Mouse (Mus musculus) cerebellum, adult 2 months (tissue): ENCODE measurements around the gene Gpatch2. TPM values are rescaled to one million over a fixed set of nuclear protein-coding genes. Genes with fewer than 3 reads are reported as not detected.

Source experiments
- DNase-seq, 2 experiments: peaks; one replicate each; pipeline ENCODE4 v3.0.0; 2021
- H3K27ac ChIP-seq: fragments of 200-500 bp; 2 replicates; pipeline ENCODE4 v1.5.1; 2012; ENCODE audit warnings: low read length, control low read depth, inconsistent platforms; ENCODE audit not compliant: insufficient read depth
- H3K27me3 ChIP-seq: fragments of 200-500 bp; 2 replicates; pipeline ENCODE4 v1.6.1; 2012; ENCODE audit warnings: inconsistent platforms, mild to moderate bottlenecking, low read length, moderate library complexity; ENCODE audit not compliant: control insufficient read depth, insufficient read depth
- H3K4me1 ChIP-seq: fragments of 200-500 bp; 2 replicates; pipeline ENCODE4 v1.6.1; 2011; ENCODE audit warnings: low read length; ENCODE audit not compliant: control insufficient read depth, insufficient read depth
- H3K4me3 ChIP-seq: fragments of 200-500 bp; replicated peaks from 2 replicates; pipeline ENCODE3; 2011; ENCODE audit warnings: mild to moderate bottlenecking, low read depth, low read length, control low read depth; ENCODE audit not compliant: insufficient read depth
- CTCF ChIP-seq: fragments of 200-500 bp; IDR thresholded peaks from 2 replicates; pipeline ENCODE4 v1.5.1; 2011; ENCODE audit warnings: low read depth, mild to moderate bottlenecking, control low read depth, low read length, moderate library complexity, borderline replicate concordance; ENCODE audit not compliant: insufficient read depth
- POLR2A ChIP-seq: fragments of 200-500 bp; IDR thresholded peaks from 2 replicates; pipeline ENCODE4 v1.6.1; 2011; ENCODE audit warnings: low read length, control low read depth, borderline replicate concordance; ENCODE audit not compliant: insufficient read depth
- WGBS: fragments of 180-500 bp; shearing (Covaris S2); methylation state at CpG from one replicate; pipeline ENCODE4 v1.1.7; 2018; 5-methylcytosine and 5-hydroxymethylcytosine counted together
- polyA plus RNA-seq: library from polyadenylated mRNA; depleted of rRNA; stranded (reverse); fragments of >200 nt; gene quantifications from 2 replicates; pipeline ENCODE4 v1.2.3, GENCODE M21; 2012; rRNA removed

The Gpatch2 gene
- 15.4 and 17.1 TPM in 2 replicates for polyA plus RNA-seq

- H3K4me1 ChIP-seq: no peaks in the 10 kb centered on the region
- H3K4me3 ChIP-seq: peak within 1 kb of the TSS; percentile 96
- peak within 1 kb of the TSS; percentile 77 for H3K27ac ChIP-seq
- no peaks in the 10 kb centered on the region for H3K27me3 ChIP-seq
- WGBS: 1% methylated on average over 58 of the region's 58 CpGs
- peak; percentile 81 to 84 for DNase-seq
- peak; percentile 48; the same call in 1 of the 2 replicates for TF ChIP-seq POLR2A
- TF ChIP-seq CTCF: no peak
These were observed at the start of gene Gpatch2, which contains the start of gene Spata17 for GRCm38 (mm10) chr1:187215181-187216116. Gpatch2 (plus strand) TSS chr1:187215508. Spata17 (minus strand) TSS chr1:187215465.

GRCm38 (mm10) chr1:187169646-187170045 is 45.7 kb upstream of the Gpatch2 start:
- 58% methylated on average over 7 of the region's 7 CpGs for WGBS
- TF ChIP-seq POLR2A (no peak), CTCF (no peak)
- Histone ChIP-seq H3K4me3 (no peak overlapping the region), H3K27ac (no peak overlapping the region), H3K27me3 (no peaks in the 10 kb centered on the region), H3K4me1 (no peaks in the 10 kb centered on the region)
- no peak for DNase-seq

DNA sequence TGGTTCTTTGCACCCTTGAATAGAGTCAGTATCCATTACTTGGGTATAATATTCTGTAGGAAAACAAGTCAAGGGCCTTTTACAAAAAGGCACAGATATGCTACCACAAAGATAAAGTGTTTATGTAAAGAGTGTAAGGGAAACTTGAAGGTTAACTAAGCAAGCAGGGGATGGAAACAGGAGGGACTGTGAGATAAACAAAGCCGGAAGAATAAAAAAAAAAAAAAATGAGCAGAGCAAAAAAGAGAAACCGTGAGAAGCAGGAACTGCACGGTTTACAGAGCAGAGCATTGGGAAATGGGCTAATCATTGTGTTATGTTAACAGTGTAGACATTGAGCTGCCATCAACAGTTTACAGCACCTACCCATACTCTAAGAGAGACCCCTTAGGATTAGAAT is 44.9 kb upstream of the Gpatch2 start:
- 81% methylated on average over 3 of the region's 3 CpGs for WGBS
- H3K27me3 ChIP-seq: no peaks in the 10 kb centered on the region
- no peak for TF ChIP-seq POLR2A
- no peak for TF ChIP-seq CTCF
- no peaks in the 10 kb centered on the region for H3K4me1 ChIP-seq
- no peak overlapping the region for H3K4me3 ChIP-seq
- DNase-seq: no peak
- H3K27ac ChIP-seq: no peak overlapping the region

DNA sequence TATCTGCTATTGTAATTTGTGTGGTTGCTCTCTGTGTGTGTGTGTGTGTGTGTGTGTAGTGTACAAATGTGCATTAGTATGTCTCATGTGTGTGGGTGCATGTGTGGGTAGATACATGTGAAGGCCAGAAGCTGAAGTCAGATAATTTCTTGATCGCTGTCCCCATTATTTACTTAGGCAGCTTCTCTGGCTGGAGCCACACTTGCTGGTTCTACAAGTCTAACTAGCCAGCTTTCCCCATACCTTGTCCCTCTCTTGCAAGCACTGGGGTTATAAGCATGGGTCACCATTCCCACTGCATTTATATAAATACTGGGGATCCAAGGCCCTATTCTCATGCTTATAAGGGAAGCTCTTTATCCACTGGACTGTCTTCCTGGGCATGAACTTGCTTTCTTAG is 39.3 kb upstream of the Gpatch2 start:
- 100% methylated on average over 1 of the region's 1 CpGs for WGBS
- no peaks in the 10 kb centered on the region for H3K4me1 ChIP-seq
- TF ChIP-seq CTCF: no peak
- TF ChIP-seq POLR2A: no peak
- H3K27me3 ChIP-seq: no peaks in the 10 kb centered on the region
- no peak overlapping the region for H3K4me3 ChIP-seq
- no peak for DNase-seq
- no peak overlapping the region for H3K27ac ChIP-seq

- TF ChIP-seq POLR2A (no peak), CTCF (no peak)
- H3K4me1 ChIP-seq: no peaks in the 10 kb centered on the region
- no peak for DNase-seq
- WGBS: 81% methylated on average over 1 of the region's 1 CpGs
- H3K27ac ChIP-seq: no peak overlapping the region
- no peaks in the 10 kb centered on the region for H3K27me3 ChIP-seq
- no peak overlapping the region for H3K4me3 ChIP-seq
These were observed 36.8 kb upstream of the Gpatch2 start for GRCm38 (mm10) chr1:187178546-187178945.

DNA sequence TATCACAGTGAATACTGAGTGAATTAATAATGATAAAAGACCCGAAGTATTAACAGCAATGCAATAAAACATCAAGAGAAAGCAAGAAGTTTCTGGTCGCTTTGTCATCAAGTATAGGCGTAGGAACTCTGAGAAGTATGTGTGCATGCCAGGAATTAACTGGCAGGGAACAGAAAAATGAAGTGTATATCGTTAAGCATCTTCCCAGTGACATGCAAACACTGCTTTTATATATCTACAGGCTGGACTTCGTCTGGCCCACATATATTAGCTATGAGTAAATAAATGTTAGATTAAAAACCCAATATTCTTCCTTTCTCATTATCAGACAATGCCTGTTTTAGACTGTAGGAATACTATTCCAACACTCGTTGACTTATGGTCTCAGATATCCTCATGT is 9.8 kb upstream of the Gpatch2 start:
- Histone ChIP-seq H3K4me3 (no peak overlapping the region), H3K4me1 (no peaks in the 10 kb centered on the region), H3K27me3 (no peaks in the 10 kb centered on the region), H3K27ac (no peak overlapping the region)
- no peak for TF ChIP-seq CTCF
- no peak for TF ChIP-seq POLR2A
- 77% methylated on average over 6 of the region's 6 CpGs for WGBS
- DNase-seq: no peak

DNA sequence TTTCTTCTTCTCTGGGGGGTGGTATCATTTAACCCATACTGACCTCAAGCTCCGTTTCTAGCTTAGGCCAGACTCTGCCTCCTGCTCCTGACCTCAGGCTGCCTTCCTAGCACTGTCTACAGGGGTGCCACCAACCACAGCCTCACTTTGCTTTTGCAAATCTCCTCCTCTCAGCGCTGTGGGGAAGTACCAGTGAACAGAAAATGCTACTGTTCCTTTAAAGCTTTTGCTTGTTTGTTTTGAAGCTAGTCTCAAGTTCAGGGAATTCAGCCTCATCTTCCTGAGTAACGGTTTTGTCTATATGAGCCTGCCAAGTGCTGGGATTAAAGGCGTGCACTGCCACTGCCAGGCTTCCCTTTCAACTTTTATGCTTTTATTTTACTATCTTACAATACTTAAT is 5.8 kb upstream of the Gpatch2 start:
- no peak overlapping the region for H3K27ac ChIP-seq
- no peak overlapping the region for H3K4me3 ChIP-seq
- DNase-seq: no peak
- H3K27me3 ChIP-seq: no peaks in the 10 kb centered on the region
- WGBS: 55% methylated on average over 4 of the region's 4 CpGs
- H3K4me1 ChIP-seq: no peaks in the 10 kb centered on the region
- no peak for TF ChIP-seq POLR2A
- no peak for TF ChIP-seq CTCF

GRCm38 (mm10) chr1:187210736-187211135 is 4.6 kb upstream of the Gpatch2 start:
- 93% methylated on average over 4 of the region's 4 CpGs for WGBS
- H3K27me3 ChIP-seq: no peaks in the 10 kb centered on the region
- H3K4me1 ChIP-seq: no peaks in the 10 kb centered on the region
- H3K4me3 ChIP-seq: no peak overlapping the region
- TF ChIP-seq POLR2A: no peak
- TF ChIP-seq CTCF: no peak
- no peak for DNase-seq
- no peak overlapping the region for H3K27ac ChIP-seq
